Mouse (Mus musculus) spleen, postnatal 4 days (tissue): ENCODE measurements around the gene Rnaset2b.
"Not testable (repeated sequence)": the region's sequence is repeated elsewhere in the genome, so short reads cannot be mapped to it uniquely, and the experiment has no call there.

ENCODE experiments used
- DNase-seq, 2 experiments: peaks; one replicate each; pipeline ENCODE4 v3.0.0; 2022; ENCODE audit warnings: low spot score in 2 of 2

The Rnaset2b gene

DNA sequence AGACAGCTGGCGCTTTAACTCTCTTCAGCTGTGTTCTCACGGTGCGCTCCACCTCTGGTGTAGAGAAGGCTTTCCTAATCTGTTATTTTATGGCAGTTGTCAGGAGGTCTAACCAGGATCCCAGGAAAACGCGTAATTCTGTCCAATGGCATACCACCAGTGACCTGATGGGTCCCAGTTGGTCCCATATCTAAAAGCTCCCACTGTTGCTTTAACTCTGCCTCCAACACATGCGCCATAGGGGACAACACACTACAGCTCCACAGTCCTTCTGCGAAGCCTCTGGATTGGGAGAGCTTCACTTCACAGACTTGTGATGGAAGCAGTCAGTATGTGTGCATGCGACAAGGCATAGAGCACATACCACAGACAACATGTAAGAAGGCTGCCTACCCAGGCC lies 9.7 kb downstream of the Rnaset2b start:
- DNase-seq: not testable (repeated sequence)

DNA sequence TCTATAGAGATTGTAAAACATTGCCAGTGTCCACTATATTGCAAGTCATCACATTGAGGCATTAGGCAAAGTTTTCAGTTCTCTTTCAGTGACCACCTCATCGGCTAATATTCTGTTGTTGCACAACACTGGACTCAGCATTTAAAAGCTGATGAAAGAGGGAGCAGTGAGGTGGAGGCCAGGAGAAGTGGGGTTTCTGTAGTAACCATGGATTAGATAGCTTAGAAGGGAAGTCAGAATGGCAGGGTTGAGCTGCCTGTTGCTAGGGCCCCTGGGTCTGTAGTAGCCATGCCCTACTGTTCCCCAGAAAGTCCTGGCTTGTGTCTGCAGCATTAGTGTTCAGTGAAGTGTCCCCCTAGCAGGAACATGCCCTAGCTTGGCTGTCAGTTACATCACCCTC lies 15.7 kb downstream of the Rnaset2b start:
- not testable (repeated sequence) for DNase-seq

DNA sequence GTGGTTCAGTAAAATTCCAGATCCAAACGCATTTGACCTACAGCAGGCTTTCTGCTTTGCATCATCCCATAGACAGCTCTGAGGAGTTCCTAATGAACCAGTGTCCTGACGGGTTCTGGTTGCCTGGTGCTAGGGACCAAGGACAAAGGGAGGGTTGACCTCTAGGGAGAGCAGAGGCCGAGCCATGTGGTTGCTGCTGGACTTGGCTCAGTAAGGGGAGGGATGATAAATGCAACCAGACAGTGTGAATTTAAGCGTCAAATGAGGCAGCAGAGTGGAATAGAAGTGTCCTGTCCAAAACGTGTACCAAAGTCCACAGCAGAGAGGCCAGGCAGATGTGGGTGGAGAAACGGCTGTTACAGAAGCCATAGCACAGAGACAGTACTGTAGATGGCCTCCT lies 25.1 kb downstream of the Rnaset2b start:
- DNase-seq: not testable (repeated sequence)

DNA sequence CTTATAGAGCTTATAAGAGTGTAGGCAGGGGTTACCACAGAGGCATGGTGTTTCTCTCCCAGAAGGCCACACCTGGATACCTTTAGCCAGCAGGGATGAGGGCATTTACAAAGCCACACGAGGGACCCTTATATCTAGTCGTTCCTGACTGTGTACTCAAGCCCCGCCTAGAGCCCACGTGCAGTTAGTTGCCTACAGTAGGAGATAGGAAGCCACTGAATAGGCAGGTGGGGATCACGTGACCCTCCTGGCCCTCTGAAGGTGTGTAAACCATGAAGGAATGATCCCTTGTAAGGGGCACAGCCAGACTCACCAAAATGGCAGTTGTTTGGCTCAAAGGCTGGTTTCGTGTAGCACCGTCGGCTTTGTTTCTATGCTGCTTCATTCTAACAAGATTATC lies 26.4 kb downstream of the Rnaset2b start:
- DNase-seq: not testable (repeated sequence)

DNA sequence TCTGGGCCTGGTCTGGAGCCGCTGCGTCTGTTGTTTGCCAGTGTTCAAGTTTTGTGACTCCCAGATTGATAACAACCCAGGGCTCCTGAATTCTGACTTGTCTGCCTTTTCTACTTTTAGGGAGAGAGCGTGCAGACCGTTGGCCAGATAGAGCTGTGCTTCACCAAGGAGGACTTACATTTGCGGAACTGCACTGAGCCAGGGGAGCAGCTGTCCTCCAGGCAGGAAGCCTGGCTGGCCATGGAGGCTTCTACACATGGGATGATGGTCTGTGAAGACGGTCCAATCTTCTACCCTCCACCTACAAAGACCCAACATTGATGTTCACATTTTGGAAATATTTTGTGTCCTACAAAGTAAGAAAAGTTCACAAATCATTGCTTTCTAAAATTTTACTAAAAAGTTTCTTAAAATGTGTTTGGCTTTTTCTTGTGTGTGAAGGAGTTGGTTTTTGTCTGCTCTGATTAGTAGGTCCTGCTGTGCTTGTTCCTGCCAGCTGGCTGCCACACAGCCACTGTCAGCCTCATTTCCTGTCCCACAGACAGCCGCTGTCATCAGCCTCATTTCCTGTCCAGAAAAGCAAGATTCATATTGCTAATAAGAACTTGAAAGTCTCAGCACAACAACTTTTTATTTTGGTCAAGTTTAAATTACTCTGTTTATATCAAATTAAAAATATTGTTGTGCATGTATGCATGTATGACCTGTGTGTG lies 27.5 kb downstream of the Rnaset2b start:
- DNase-seq: not testable (repeated sequence)

DNA sequence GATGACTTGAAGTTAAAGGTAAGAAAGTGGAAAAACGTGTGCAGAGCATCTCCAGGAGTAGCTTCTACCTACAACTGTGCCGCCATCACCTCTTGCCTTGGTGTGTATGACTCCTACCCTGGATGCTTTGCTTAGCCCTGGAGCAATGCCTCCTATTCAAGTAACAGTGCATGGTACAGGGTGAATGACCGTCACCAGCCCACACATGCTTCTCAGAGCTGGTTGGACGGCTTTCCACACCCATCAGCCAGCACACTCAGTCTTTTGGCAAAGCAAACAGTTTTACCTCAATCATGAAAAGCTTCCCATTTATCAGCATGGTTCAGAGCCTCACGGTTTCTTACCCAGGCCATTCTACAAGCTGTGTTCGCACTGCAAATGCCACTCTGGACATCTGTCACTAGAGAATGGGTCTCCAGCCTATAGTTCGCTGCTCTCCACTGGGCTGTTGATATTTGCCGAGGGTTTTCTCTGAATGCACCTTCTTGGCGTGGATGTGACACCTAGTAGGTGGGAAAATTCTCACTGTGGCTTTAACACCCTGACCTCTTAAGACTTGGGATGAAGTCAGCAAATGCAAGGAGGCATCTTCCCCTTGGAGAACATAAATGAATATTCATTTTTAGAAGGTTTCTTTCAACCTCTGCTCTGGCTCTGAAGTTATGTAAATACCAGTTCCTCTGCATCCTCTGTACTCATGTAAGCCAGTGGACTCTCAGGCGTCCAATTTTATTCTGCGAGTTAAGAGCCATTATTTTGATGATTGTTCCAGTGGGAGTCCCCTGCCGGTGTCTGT lies 31.6 kb downstream of the Rnaset2b start:
- DNase-seq: not testable (repeated sequence)

DNA sequence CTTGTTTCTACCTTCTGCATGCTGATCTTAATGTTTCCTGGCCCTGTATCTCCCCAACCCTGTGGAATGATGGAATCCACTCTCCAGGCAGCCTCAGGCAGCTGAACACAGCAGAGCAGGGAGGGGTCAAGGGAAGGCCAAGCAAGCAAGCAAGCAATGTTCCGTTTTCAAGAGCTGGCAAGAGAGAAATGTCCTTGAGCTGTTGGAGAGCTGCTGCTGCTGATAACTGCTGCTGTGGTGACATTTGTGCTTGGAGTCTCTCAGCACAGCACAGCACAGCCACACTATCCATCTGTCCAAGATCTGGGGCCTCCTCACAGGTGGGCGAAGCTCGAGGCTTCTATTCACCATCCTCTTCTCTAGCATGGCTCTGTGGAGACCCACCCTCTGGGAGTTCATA lies 33.0 kb downstream of the Rnaset2b start:
- not testable (repeated sequence) for DNase-seq

DNA sequence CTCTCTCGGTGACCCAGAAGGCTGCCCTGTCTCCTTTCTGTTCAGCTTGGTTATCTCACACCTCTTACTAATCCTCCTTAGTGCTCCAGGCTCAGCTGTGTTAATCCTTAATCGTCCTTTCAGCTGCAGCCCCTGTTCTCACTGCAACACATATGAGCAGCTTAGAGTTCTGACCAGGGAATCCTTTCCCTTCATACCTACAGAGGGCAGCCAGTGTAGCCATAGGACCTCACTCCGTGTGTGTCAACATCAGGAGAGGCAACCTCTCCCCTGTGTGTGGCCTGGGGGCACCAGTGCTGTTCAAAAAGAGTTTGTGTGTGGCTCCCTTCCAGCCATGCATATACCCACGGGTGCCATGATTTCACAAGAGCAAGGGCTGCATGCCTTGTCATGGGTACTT lies 35.2 kb downstream of the Rnaset2b start:
- DNase-seq: not testable (repeated sequence)

DNA sequence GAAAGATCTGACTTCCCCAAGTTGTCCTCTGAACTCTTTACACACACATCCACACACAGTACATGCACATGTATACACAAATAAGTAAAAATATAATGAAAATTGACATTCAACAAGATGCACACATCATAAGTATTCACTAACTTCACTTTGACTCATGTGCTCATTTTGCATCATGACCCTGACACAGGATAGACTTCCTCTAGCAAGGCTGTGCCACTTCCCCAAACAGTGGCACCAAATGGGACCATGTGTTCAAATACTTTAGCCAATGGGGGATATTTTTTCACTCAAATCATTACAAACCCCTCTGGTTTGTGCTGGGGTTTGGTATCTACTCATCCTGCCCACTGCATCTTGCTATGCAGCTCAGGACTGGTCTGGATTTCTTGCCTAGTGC lies 38.5 kb downstream of the Rnaset2b start:
- not testable (repeated sequence) for DNase-seq

DNA sequence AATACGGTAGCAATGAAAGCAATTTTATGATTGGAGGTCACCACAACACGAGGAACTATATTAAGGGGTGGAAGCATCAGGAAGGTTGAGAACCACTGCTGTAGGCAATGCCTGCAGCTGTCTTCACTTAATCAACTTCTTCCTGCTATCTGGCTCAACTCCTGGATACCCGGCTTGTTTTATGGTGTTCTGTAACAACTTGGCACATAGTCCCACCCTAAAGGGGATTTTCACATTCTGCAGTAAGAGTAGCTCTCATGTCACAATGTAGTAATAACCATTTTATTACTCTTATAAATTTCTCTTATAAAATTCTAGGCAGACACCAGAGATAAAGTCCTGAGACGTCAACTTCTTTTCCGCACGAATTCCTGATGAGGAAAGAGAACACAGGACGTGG lies 39.0 kb downstream of the Rnaset2b start:
- not testable (repeated sequence) for DNase-seq

DNA sequence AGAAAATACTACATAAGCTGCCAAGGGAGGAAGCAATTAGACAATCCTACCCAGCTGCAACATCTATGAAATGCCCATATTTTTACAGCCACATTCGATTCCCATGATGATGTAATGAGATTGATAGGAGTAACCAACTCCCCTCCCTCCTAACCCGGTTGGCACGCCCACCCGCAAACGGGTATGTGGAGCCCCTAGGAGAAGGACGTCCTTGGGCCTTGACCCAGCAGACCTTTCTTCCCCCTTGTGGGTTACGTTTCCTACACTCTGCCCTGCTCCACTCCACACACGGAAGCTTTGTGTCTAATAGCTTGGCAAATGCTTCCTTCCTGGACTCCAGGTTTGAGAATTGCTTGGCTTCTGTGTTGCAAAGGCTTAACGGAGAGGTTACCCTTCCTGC lies 39.5 kb downstream of the Rnaset2b start:
- not testable (repeated sequence) for DNase-seq

DNA sequence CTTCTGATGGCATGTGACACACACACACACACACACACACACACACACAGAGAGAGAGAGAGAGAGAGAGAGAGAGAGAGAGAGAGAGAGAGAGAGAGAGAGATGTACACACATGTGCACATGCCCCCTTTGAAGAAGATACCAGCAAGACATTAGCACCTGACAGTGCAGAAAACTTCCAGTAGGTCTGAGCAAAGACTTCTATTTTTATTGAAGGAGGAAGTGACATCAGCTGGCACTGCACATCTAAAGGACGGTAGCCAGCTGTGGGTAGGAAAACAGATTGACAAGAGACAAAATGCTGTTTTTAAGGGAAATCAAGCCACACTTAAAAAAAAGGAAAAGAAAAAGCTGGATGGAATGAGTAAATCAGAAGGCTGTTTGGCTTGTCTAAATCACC lies 43.8 kb downstream of the Rnaset2b start:
- DNase-seq: not testable (repeated sequence)

DNA sequence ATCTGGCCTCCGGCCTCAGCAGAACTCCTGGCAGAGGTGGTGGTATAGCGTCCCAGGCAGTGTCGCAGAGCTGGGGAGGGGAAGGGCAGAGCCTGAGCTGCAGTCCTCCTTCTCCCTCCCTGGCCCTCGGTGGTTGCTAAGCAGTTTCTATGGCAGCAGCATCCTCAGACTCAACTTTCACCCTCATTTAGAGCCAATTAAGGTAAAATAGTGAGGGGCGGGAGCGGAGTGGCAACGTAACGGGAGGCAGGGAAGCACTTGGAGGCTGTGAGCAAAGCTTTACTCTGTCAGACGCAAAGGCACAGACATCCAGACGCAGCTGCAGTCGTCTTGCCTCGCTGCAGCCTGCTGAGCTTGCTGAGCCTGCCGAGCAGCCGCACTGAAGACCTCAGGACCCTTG lies 54.8 kb downstream of the Rnaset2b start, which contains the start of gene Gm1604a:
Gm1604a (plus strand) TSS at position 312 of the 400 bp plus-strand sequence.
- not testable (repeated sequence) for DNase-seq

DNA sequence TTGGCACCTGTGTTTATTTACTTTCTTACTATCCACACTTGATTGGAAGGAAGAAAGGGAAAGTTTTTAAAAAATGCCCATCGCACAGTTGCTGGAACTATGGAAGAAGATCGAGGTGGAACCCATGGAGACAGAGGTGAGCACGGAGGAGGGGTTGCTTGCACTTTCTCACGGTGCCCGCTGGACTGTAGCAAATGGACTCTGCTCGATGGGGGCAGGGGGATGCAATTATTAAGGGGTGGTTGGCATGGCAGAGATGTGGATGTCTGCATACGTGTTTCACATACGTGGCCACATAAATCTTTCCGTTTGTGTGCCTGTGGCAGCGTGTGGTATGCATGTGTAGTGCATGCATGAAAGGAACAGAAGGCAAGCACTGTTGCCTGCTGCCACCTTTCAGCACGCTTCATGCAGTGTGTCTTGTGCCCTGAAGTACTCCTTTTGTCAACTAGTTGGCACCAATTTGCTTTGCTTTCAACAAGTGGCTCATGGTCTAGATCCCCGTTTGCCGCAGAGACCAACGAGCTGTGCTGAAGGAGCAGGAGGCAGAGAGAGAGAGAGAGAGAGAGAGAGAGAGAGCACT lies 55.4 kb downstream of the Rnaset2b start:
- DNase-seq: not testable (repeated sequence)

DNA sequence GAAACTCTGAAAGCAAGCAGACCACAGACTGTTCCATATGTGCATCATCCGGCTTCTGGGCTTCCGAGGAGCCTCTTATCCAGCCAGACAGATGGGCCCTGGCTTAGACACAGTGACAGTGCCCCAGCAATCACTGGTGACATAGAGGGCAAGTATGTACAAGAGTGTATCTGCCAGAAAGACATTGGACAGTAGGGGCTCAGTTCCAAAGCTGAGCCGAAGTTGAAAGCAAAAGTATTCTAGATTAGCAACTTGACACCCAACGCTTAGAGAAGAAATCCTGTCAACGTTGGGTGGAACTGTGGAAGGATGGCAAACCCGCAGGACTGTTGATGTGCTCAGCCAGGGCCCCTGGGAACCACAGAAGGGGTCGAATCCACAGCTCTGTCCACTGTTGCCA lies 59.8 kb downstream of the Rnaset2b start:
- DNase-seq: not testable (repeated sequence)

DNA sequence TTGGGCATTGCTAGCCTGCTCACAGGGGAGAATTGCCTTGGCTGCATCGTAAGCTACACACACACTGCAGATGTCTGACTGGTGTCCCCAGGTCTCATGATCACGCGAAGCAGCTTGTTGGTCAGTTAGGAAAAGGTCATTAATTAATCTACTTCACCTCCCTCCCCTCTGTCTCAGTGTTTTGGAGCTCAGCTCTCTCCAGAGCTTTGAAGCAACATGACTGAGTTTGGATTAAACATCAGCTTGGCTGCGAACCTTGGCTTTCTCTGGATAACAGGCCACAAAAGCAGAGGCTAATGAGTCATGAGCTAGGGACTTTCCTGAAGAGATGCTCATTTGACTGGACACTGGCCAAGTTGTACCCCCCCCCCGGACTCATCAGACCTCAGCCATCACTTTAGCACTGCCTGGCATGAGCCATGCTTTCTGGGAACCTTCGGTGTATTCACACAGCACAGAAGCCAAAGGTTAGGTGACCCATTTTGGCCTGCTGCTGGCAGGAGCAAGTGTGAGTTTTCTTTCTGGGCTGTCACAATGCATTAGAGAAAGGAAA lies 60.3 kb downstream of the Rnaset2b start:
- not testable (repeated sequence) for DNase-seq

DNA sequence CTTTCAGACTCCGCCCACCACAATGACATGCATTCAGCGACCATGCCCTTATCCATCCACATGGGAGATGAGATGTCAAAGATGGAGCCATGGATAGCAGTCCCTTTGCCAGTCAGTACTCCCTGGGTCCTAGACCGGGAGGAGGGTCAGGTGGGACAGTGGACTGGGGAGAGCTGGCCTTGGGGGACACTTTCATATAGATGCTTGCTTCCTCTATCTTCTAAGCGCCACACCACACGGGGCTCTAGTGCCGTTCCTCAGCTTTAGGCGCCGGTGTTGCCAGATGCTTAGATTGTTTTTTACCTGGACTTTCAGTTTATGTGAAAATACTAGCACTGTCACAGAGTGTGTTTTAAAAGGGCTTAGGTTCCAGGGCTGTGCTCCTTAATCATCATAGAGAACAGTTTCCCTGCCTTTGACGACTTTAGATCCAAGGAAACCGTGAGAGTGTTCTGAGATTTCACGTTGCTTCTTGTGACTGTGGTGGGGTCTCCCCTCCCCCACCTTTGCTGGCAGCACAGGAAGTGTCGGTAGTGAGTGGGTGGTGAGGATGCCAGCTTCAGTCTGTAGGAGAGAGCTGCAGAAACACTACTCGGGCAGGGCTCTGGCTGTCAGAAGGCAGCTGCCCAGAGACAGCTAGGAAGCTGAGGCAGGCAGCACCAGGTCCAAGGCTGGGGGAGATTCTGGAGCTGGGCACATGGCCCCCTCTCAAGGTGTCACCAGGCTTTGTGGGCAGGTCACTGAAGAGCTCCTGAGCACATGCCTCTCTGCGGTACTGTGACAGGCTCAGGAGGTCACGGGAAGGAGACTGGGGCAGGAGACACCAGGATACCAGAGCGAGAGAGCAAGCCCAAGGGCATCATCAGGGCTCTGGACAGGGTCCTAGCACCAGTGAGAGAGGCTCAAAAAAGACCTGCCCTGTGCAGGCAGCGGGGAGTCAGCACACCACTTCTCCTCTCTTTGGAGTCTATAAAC lies 63.0 kb downstream of the Rnaset2b start:
- DNase-seq: not testable (repeated sequence)
